Mouse (Mus musculus) kidney, postnatal 36 days (tissue): Measurements from ENCODE around the gene Pth1r.

Source experiments
- DNase-seq, 2 experiments: peaks; one replicate each; pipeline ENCODE4 v3.0.0; 2021 to 2022; ENCODE audit warnings: mixed read lengths in 2 of 2

Pth1r gene

GRCm38 (mm10) chr9:110748451-110748850, 1.5 kb upstream of the Pth1r start:
- peak; percentile 78 to 89 for DNase-seq

- DNase-seq: peak; percentile 54 to 59
Measured at GRCm38 (mm10) chr9:110746238-110746637, 707 bp downstream of the Pth1r start.

- DNase-seq: peak; percentile 72 to 88
Measured at GRCm38 (mm10) chr9:110745752-110746151, 1.2 kb downstream of the Pth1r start.

GRCm38 (mm10) chr9:110743456-110744323, 3.3 kb downstream of the Pth1r start:
- peak; percentile 56 to 84 for DNase-seq

- peak in 1 of 2 experiments; percentile 64 for DNase-seq
Measured at GRCm38 (mm10) chr9:110742951-110743455, 3.9 kb downstream of the Pth1r start.

- peak in 1 of 2 experiments; percentile 60 for DNase-seq
Measured at GRCm38 (mm10) chr9:110742295-110742950, 4.5 kb downstream of the Pth1r start.

- no peak for DNase-seq
Measured at GRCm38 (mm10) chr9:110741711-110742294, 5.1 kb downstream of the Pth1r start, which contains the start of gene Myl3. Gene Myl3, plus strand, starts transcription at chr9:110741861.

- peak; percentile 61 to 64 for DNase-seq
Measured at GRCm38 (mm10) chr9:110739961-110740360, 7.0 kb downstream of the Pth1r start.

GRCm38 (mm10) chr9:110738054-110738453, 8.9 kb downstream of the Pth1r start:
- peak in 1 of 2 experiments; percentile 60 for DNase-seq

- peak; percentile 60 to 62 for DNase-seq
Measured at GRCm38 (mm10) chr9:110736362-110736761, 10.6 kb downstream of the Pth1r start.

- no peak for DNase-seq
Measured at GRCm38 (mm10) chr9:110734154-110734553, 12.8 kb downstream of the Pth1r start.

- DNase-seq: no peak
Measured at GRCm38 (mm10) chr9:110733102-110733501, 13.8 kb downstream of the Pth1r start.

GRCm38 (mm10) chr9:110732623-110733022, 14.3 kb downstream of the Pth1r start:
- DNase-seq: peak; percentile 90 to 93

- no peak for DNase-seq
Measured at GRCm38 (mm10) chr9:110731859-110732258, 15.1 kb downstream of the Pth1r start.

- DNase-seq: peak in 1 of 2 experiments; percentile 82
Measured at GRCm38 (mm10) chr9:110729841-110730240, 17.1 kb downstream of the Pth1r start.

- DNase-seq: no peak
Measured at GRCm38 (mm10) chr9:110726867-110727266, 20.1 kb downstream of the Pth1r start.

- DNase-seq: peak; percentile 75 to 77
Measured at GRCm38 (mm10) chr9:110725721-110726135, 21.2 kb downstream of the Pth1r start.

GRCm38 (mm10) chr9:110722060-110722459, 24.9 kb downstream of the Pth1r start:
- DNase-seq: no peak

- peak in 1 of 2 experiments; percentile 33 for DNase-seq
Measured at GRCm38 (mm10) chr9:110719977-110720376, 27.0 kb downstream of the Pth1r start.

- no peak for DNase-seq
Measured at GRCm38 (mm10) chr9:110718810-110719209, 28.1 kb downstream of the Pth1r start.

GRCm38 (mm10) chr9:110718071-110718470, 28.9 kb downstream of the Pth1r start:
- no peak for DNase-seq

- peak; percentile 79 to 82 for DNase-seq
Measured at GRCm38 (mm10) chr9:110716775-110717174, 30.2 kb downstream of the Pth1r start.

GRCm38 (mm10) chr9:110715426-110715825, 31.5 kb downstream of the Pth1r start:
- peak in 1 of 2 experiments; percentile 47 for DNase-seq
